ENCODE assay signal across 19 mouse cellular contexts in genomic region chr15:7116699-7117098, GRCm38 (mm10).
"Had no signal": no experiment of that assay in that cellular context is flagged by ENCODE, and none has a peak within 500 bp of the region (broad histone marks: within the 10 kb centered on the region; RNA-seq: fewer than 3 reads in every experiment).

No protein-coding gene starts in this region.

- H3K27ac ChIP-seq: midbrain, embryonic 10.5 days; midbrain, embryonic 12.5 days; neural tube, embryonic 13.5 days; neural tube, embryonic 15.5 days; stomach, embryonic 15.5 days; stomach, postnatal 0 days had no signal

- H3K4me1 ChIP-seq: midbrain, embryonic 12.5 days; neural tube, embryonic 15.5 days; stomach, embryonic 15.5 days had no signal

- H3K4me3 ChIP-seq: midbrain, embryonic 10.5 days; midbrain, embryonic 12.5 days; myocyte; neural tube, embryonic 13.5 days; neural tube, embryonic 15.5 days; stomach, embryonic 15.5 days had no signal

- H3K9ac ChIP-seq: lung, embryonic 14.5 days; midbrain, embryonic 12.5 days; neural tube, embryonic 13.5 days; neural tube, embryonic 15.5 days; stomach, embryonic 15.5 days had no signal

- ATAC-seq: midbrain, embryonic 16.5 days had no signal

- DNase-seq: lung, adult 18-20 months; lung, embryonic 14.5 days; lung, postnatal 10 days; lung, postnatal 4 days; midbrain, embryonic 14.5 days; retina, postnatal 1 day; right cerebral cortex, adult 18-20 months; right cerebral cortex, postnatal 14 days; thymus, adult 2 months; thymus, postnatal 25 days; thymus, postnatal 4 days had no signal

- H3K36me3 ChIP-seq: midbrain, embryonic 10.5 days; midbrain, embryonic 12.5 days; neural tube, embryonic 13.5 days; neural tube, embryonic 15.5 days; stomach, embryonic 15.5 days had no signal

- H3K27me3 ChIP-seq: midbrain, embryonic 12.5 days; neural tube, embryonic 13.5 days; neural tube, embryonic 15.5 days; stomach, embryonic 15.5 days had no signal

- H3K9me3 ChIP-seq: midbrain, embryonic 10.5 days; midbrain, embryonic 12.5 days; neural tube, embryonic 13.5 days; neural tube, embryonic 15.5 days; stomach, embryonic 15.5 days had no signal

- H3K4me2 ChIP-seq: lung, embryonic 14.5 days; midbrain, embryonic 12.5 days; neural tube, embryonic 13.5 days; neural tube, embryonic 15.5 days; stomach, embryonic 15.5 days had no signal
